Mouse (Mus musculus) neural tube, embryonic 12.5 days (tissue): ENCODE data around the gene Lgr6. TPM values are rescaled to one million over a fixed set of nuclear protein-coding genes. Genes with fewer than 3 reads are reported as not detected.

Source experiments
- ATAC-seq: fragments of 200-750 bp; cut with Nextera tagmentation; 2 replicates; pipeline ENCODE4 v1.8.0; 2017; ENCODE audit warnings: low read depth, mild to moderate bottlenecking, moderate TSS enrichment, moderate library complexity; ENCODE audit not compliant: low FRiP score
- H3K27ac ChIP-seq: fragments of 300-500 bp; sonication (generic); 2 replicates; pipeline ENCODE4 v1.5.1; 2016
- H3K27me3 ChIP-seq: fragments of 300-500 bp; sonication (generic); replicated peaks from 2 replicates; pipeline ENCODE4 v1.6.1; 2016; ENCODE audit warnings: mild to moderate bottlenecking
- H3K36me3 ChIP-seq: fragments of 300-500 bp; sonication (generic); 2 replicates; pipeline ENCODE4 v1.6.1; 2016; ENCODE audit warnings: mild to moderate bottlenecking
- H3K4me1 ChIP-seq: fragments of 300-500 bp; sonication (generic); 2 replicates; pipeline ENCODE4 v1.6.1; 2016
- H3K4me2 ChIP-seq: fragments of 300-500 bp; sonication (generic); replicated peaks from 2 replicates; pipeline ENCODE4 v1.6.1; 2016; ENCODE audit warnings: mild to moderate bottlenecking
- H3K4me3 ChIP-seq: fragments of 300-500 bp; sonication (generic); 2 replicates; pipeline ENCODE4 v1.5.1; 2016
- H3K9ac ChIP-seq: fragments of 300-500 bp; sonication (generic); 2 replicates; pipeline ENCODE4 v1.6.1; 2016; ENCODE audit warnings: mild to moderate bottlenecking
- H3K9me3 ChIP-seq: fragments of 300-500 bp; sonication (generic); 2 replicates; pipeline ENCODE4 v1.6.1; 2016; ENCODE audit warnings: mild to moderate bottlenecking
- WGBS: fragments of 180-500 bp; shearing (Covaris S2); methylation state at CpG from one replicate; pipeline ENCODE4 v1.1.7; 2016; 5-methylcytosine and 5-hydroxymethylcytosine counted together
- polyA plus RNA-seq: library from polyadenylated mRNA; unstranded; fragments of >200 nt; fragmentation: Nextera tagmentation; extraction: Ambion mirVana; gene quantifications from 2 replicates; pipeline ENCODE4 v1.2.1, GENCODE M21; 2016

Lgr6 gene
- polyA plus RNA-seq, 1 experiment from 2014 or later, result 1.1 TPM

GRCm38 (mm10) chr1:135095189-135095588, 9.9 kb downstream of the Lgr6 start:
- H3K4me2 ChIP-seq, result no peak overlapping the region
- H3K9ac ChIP-seq, result no peak overlapping the region
- H3K9me3 ChIP-seq, result no peaks in the 10 kb centered on the region
- no peak overlapping the region for H3K27ac ChIP-seq
- 61% methylated on average over 7 of the region's 7 CpGs for WGBS
- no peaks in the 10 kb centered on the region for H3K36me3 ChIP-seq
- H3K4me1 ChIP-seq, result no peaks in the 10 kb centered on the region
- no peak for ATAC-seq
- H3K4me3 ChIP-seq, result no peak overlapping the region
- H3K27me3 ChIP-seq, result peaks cover 6% of the 10 kb centered on the region; the same call in 1 of the 2 replicates

- 77% methylated on average over 7 of the region's 7 CpGs for WGBS
- ATAC-seq, result no peak
- no peak overlapping the region for H3K4me2 ChIP-seq
- no peak overlapping the region for H3K27ac ChIP-seq
- H3K4me3 ChIP-seq, result no peak overlapping the region
- no peaks in the 10 kb centered on the region for H3K36me3 ChIP-seq
- no peak overlapping the region for H3K9ac ChIP-seq
- peaks cover 6% of the 10 kb centered on the region; the same call in 1 of the 2 replicates for H3K27me3 ChIP-seq
- H3K9me3 ChIP-seq, result no peaks in the 10 kb centered on the region
- H3K4me1 ChIP-seq, result no peaks in the 10 kb centered on the region
Observed at GRCm38 (mm10) chr1:135094723-135095122, 10.4 kb downstream of the Lgr6 start.

- no peak overlapping the region for H3K4me2 ChIP-seq
- no peak for ATAC-seq
- H3K27ac ChIP-seq, result no peak overlapping the region
- H3K9ac ChIP-seq, result no peak overlapping the region
- H3K27me3 ChIP-seq, result peaks cover 17% of the 10 kb centered on the region
- H3K36me3 ChIP-seq, result no peaks in the 10 kb centered on the region
- no peaks in the 10 kb centered on the region for H3K4me1 ChIP-seq
- no peak overlapping the region for H3K4me3 ChIP-seq
- H3K9me3 ChIP-seq, result no peaks in the 10 kb centered on the region
- WGBS, result 73% methylated on average over 3 of the region's 3 CpGs
Observed at GRCm38 (mm10) chr1:135090914-135091313, 14.2 kb downstream of the Lgr6 start.

- no peak for ATAC-seq
- Histone ChIP-seq H3K4me3 (no peak overlapping the region), H3K4me2 (no peak overlapping the region), H3K9me3 (no peaks in the 10 kb centered on the region), H3K4me1 (no peaks in the 10 kb centered on the region; the same call in 1 of the 2 replicates), H3K27ac (no peak overlapping the region), H3K36me3 (no peaks in the 10 kb centered on the region), H3K9ac (no peak overlapping the region), H3K27me3 (peaks cover 29% of the 10 kb centered on the region)
- WGBS, result 78% methylated on average over 10 of the region's 10 CpGs
Observed at GRCm38 (mm10) chr1:135089626-135090025, 15.4 kb downstream of the Lgr6 start.

GRCm38 (mm10) chr1:135087414-135087813, 17.7 kb downstream of the Lgr6 start:
- Histone ChIP-seq H3K4me3 (no peak overlapping the region), H3K9ac (no peak overlapping the region), H3K27me3 (peaks cover 39% of the 10 kb centered on the region), H3K9me3 (no peaks in the 10 kb centered on the region), H3K27ac (no peak overlapping the region), H3K4me1 (no peaks in the 10 kb centered on the region; the same call in 1 of the 2 replicates), H3K36me3 (no peaks in the 10 kb centered on the region), H3K4me2 (no peak overlapping the region)
- no peak for ATAC-seq
- 85% methylated on average over 1 of the region's 1 CpGs for WGBS

GRCm38 (mm10) chr1:135086015-135086414, 19.1 kb downstream of the Lgr6 start:
- 36% methylated on average over 7 of the region's 7 CpGs for WGBS
- Histone ChIP-seq H3K4me2 (no peak overlapping the region), H3K9me3 (no peaks in the 10 kb centered on the region), H3K27me3 (peaks cover 39% of the 10 kb centered on the region), H3K27ac (no peak overlapping the region), H3K4me1 (no peaks in the 10 kb centered on the region; the same call in 1 of the 2 replicates), H3K36me3 (no peaks in the 10 kb centered on the region), H3K9ac (no peak overlapping the region), H3K4me3 (no peak overlapping the region)
- no peak for ATAC-seq

- WGBS, result 15% methylated on average over 28 of the region's 28 CpGs
- no peaks in the 10 kb centered on the region for H3K36me3 ChIP-seq
- H3K4me3 ChIP-seq, result no peak overlapping the region
- no peak overlapping the region for H3K27ac ChIP-seq
- peaks cover 39% of the 10 kb centered on the region for H3K27me3 ChIP-seq
- no peak overlapping the region for H3K4me2 ChIP-seq
- no peak for ATAC-seq
- no peak overlapping the region for H3K9ac ChIP-seq
- H3K9me3 ChIP-seq, result no peaks in the 10 kb centered on the region
- H3K4me1 ChIP-seq, result no peaks in the 10 kb centered on the region; the same call in 1 of the 2 replicates
Observed at GRCm38 (mm10) chr1:135085296-135085871, 19.7 kb downstream of the Lgr6 start.

- H3K27ac ChIP-seq, result no peak overlapping the region
- no peak overlapping the region for H3K4me3 ChIP-seq
- H3K4me1 ChIP-seq, result no peaks in the 10 kb centered on the region; the same call in 1 of the 2 replicates
- H3K9ac ChIP-seq, result no peak overlapping the region
- no peak overlapping the region for H3K4me2 ChIP-seq
- peaks cover 39% of the 10 kb centered on the region for H3K27me3 ChIP-seq
- H3K36me3 ChIP-seq, result no peaks in the 10 kb centered on the region
- H3K9me3 ChIP-seq, result no peaks in the 10 kb centered on the region
- no peak for ATAC-seq
- 72% methylated on average over 9 of the region's 9 CpGs for WGBS
Observed at GRCm38 (mm10) chr1:135083465-135083864, 21.6 kb downstream of the Lgr6 start.

- 82% methylated on average over 3 of the region's 3 CpGs for WGBS
- H3K27me3 ChIP-seq, result peaks cover 36% of the 10 kb centered on the region
- peaks cover 3% of the 10 kb centered on the region; the same call in 1 of the 2 replicates for H3K4me1 ChIP-seq
- H3K4me3 ChIP-seq, result no peak overlapping the region
- no peak overlapping the region for H3K4me2 ChIP-seq
- no peaks in the 10 kb centered on the region for H3K9me3 ChIP-seq
- no peak overlapping the region for H3K9ac ChIP-seq
- H3K27ac ChIP-seq, result no peak overlapping the region
- no peak for ATAC-seq
- no peaks in the 10 kb centered on the region for H3K36me3 ChIP-seq
Observed at GRCm38 (mm10) chr1:135082267-135082666, 22.8 kb downstream of the Lgr6 start.

GRCm38 (mm10) chr1:135079021-135079420, 26.1 kb downstream of the Lgr6 start:
- H3K27me3 ChIP-seq, result peaks cover 3% of the 10 kb centered on the region; the same call in 1 of the 2 replicates
- H3K9ac ChIP-seq, result no peak overlapping the region
- no peak overlapping the region for H3K27ac ChIP-seq
- WGBS, result 68% methylated on average over 2 of the region's 2 CpGs
- no peak overlapping the region for H3K4me3 ChIP-seq
- no peak overlapping the region for H3K4me2 ChIP-seq
- H3K36me3 ChIP-seq, result no peaks in the 10 kb centered on the region
- 0 out of 2 replicates have a peak, but pooled peaks cover 3% of the 10 kb centered on the region for H3K4me1 ChIP-seq
- ATAC-seq, result no peak
- H3K9me3 ChIP-seq, result no peaks in the 10 kb centered on the region; the same call in 1 of the 2 replicates

GRCm38 (mm10) chr1:135076470-135076869, 28.6 kb downstream of the Lgr6 start:
- no peak overlapping the region for H3K27ac ChIP-seq
- no peak overlapping the region for H3K4me3 ChIP-seq
- 64% methylated on average over 5 of the region's 5 CpGs for WGBS

GRCm38 (mm10) chr1:135075270-135075669, 29.8 kb downstream of the Lgr6 start:
- 100% methylated on average over 1 of the region's 1 CpGs for WGBS
- H3K27ac ChIP-seq, result no peak overlapping the region
- H3K4me2 ChIP-seq, result no peak overlapping the region

More at GRCm38 (mm10) chr1:135076470-135076869, 28.6 kb downstream of the Lgr6 start:
- H3K36me3 ChIP-seq, result no peaks in the 10 kb centered on the region
- no peak overlapping the region for H3K9ac ChIP-seq
- ATAC-seq, result no peak
- no peak overlapping the region for H3K4me2 ChIP-seq
- H3K4me1 ChIP-seq, result 0 out of 2 replicates have a peak, but pooled peaks cover 3% of the 10 kb centered on the region
- H3K9me3 ChIP-seq, result no peaks in the 10 kb centered on the region; the same call in 1 of the 2 replicates
- H3K27me3 ChIP-seq, result no peaks in the 10 kb centered on the region

GRCm38 (mm10) chr1:135072643-135073042, 32.4 kb downstream of the Lgr6 start:
- no peaks in the 10 kb centered on the region; the same call in 1 of the 2 replicates for H3K9me3 ChIP-seq
- H3K27me3 ChIP-seq, result no peaks in the 10 kb centered on the region
- ATAC-seq, result no peak
- H3K4me1 ChIP-seq, result 0 out of 2 replicates have a peak, but pooled peaks cover 3% of the 10 kb centered on the region
- H3K4me2 ChIP-seq, result no peak overlapping the region
- no peak overlapping the region for H3K27ac ChIP-seq
- no peak overlapping the region for H3K4me3 ChIP-seq
- WGBS, result 75% methylated on average over 5 of the region's 5 CpGs
- H3K36me3 ChIP-seq, result no peaks in the 10 kb centered on the region
- H3K9ac ChIP-seq, result no peak overlapping the region

More at GRCm38 (mm10) chr1:135075270-135075669, 29.8 kb downstream of the Lgr6 start:
- no peak overlapping the region for H3K4me3 ChIP-seq
- ATAC-seq, result no peak
- H3K9me3 ChIP-seq, result no peaks in the 10 kb centered on the region; the same call in 1 of the 2 replicates
- H3K36me3 ChIP-seq, result no peaks in the 10 kb centered on the region
- H3K27me3 ChIP-seq, result no peaks in the 10 kb centered on the region
- H3K9ac ChIP-seq, result no peak overlapping the region
- H3K4me1 ChIP-seq, result 0 out of 2 replicates have a peak, but pooled peaks cover 3% of the 10 kb centered on the region
